Mouse (Mus musculus): Measurements from ENCODE around the gene Fam117b. TPM values are rescaled to one million over a fixed set of nuclear protein-coding genes. Genes with fewer than 3 reads are reported as not detected.

The Fam117b gene
- 7.6 TPM in 2 replicates for polyA plus RNA-seq (2016; fragmentation: Nextera tagmentation; extraction: Ambion mirVana)

GRCm38 (mm10) chr1:59912413-59913157 is at the start of gene Fam117b:
TSS of gene Fam117b (plus strand) at chr1:59913006.
- under 1% methylated on average over 66 of the region's 72 CpGs for WGBS (ENCODE audit: insufficient replicate concordance)

GRCm38 (mm10) chr1:59868041-59868440 is 44.8 kb upstream of the Fam117b start:
- Histone ChIP-seq H3K9ac (no peak overlapping the region), H3K36me3 (peaks cover 32% of the 10 kb centered on the region), H3K9me3 (replicated peaks) (no peaks in the 10 kb centered on the region), H3K4me1 (no peaks in the 10 kb centered on the region), H3K4me2 (no peak overlapping the region), H3K27me3 (replicated peaks) (no peaks in the 10 kb centered on the region), H3K4me3 (no peak overlapping the region), H3K27ac (no peak overlapping the region)
- 76% methylated on average over 5 of the region's 5 CpGs for WGBS (ENCODE audit: insufficient replicate concordance)
- ATAC-seq, result no peak

More at GRCm38 (mm10) chr1:59912413-59913157, at the start of gene Fam117b:
- Histone ChIP-seq H3K9me3 (replicated peaks) (no peaks in the 10 kb centered on the region), H3K27me3 (replicated peaks) (no peaks in the 10 kb centered on the region), H3K4me1 (peaks cover 41% of the 10 kb centered on the region), H3K4me3 (peak within 1 kb of the TSS; percentile 99), H3K4me2 (peak within 1 kb of the TSS; percentile 99), H3K9ac (peak within 1 kb of the TSS; percentile 95), H3K36me3 (no peaks in the 10 kb centered on the region), H3K27ac (peak within 1 kb of the TSS; percentile 95)
- ATAC-seq, result peak; percentile 93

GRCm38 (mm10) chr1:59874023-59874422 is 38.8 kb upstream of the Fam117b start:
- no peak overlapping the region for H3K4me3 ChIP-seq
- no peak for ATAC-seq
- no peaks in the 10 kb centered on the region for H3K9me3 ChIP-seq (replicated peaks)
- WGBS (ENCODE audit: insufficient replicate concordance), result 82% methylated on average over 3 of the region's 3 CpGs
- no peak overlapping the region for H3K27ac ChIP-seq
- H3K4me1 ChIP-seq, result no peaks in the 10 kb centered on the region
- peaks cover 6% of the 10 kb centered on the region; the same call in 1 of the 2 replicates for H3K36me3 ChIP-seq
- no peaks in the 10 kb centered on the region for H3K27me3 ChIP-seq (replicated peaks)
- no peak overlapping the region for H3K4me2 ChIP-seq
- no peak overlapping the region for H3K9ac ChIP-seq

GRCm38 (mm10) chr1:59878098-59878497 is 34.7 kb upstream of the Fam117b start:
- H3K27me3 ChIP-seq (replicated peaks), result no peaks in the 10 kb centered on the region
- no peak overlapping the region for H3K4me3 ChIP-seq
- H3K36me3 ChIP-seq, result no peaks in the 10 kb centered on the region
- no peaks in the 10 kb centered on the region for H3K4me1 ChIP-seq
- H3K4me2 ChIP-seq, result no peak overlapping the region
- no peak overlapping the region for H3K9ac ChIP-seq
- H3K27ac ChIP-seq, result no peak overlapping the region
- no peaks in the 10 kb centered on the region for H3K9me3 ChIP-seq (replicated peaks)
- 71% methylated on average over 7 of the region's 7 CpGs for WGBS (ENCODE audit: insufficient replicate concordance)
- ATAC-seq, result no peak

GRCm38 (mm10) chr1:59883349-59884134 is 29.3 kb upstream of the Fam117b start:
- no peak overlapping the region for H3K27ac ChIP-seq
- no peak overlapping the region for H3K9ac ChIP-seq
- WGBS (ENCODE audit: insufficient replicate concordance), result 34% methylated on average over 3 of the region's 3 CpGs
- no peaks in the 10 kb centered on the region for H3K27me3 ChIP-seq (replicated peaks)
- no peak for ATAC-seq
- H3K4me3 ChIP-seq, result no peak overlapping the region
- no peaks in the 10 kb centered on the region for H3K36me3 ChIP-seq
- no peaks in the 10 kb centered on the region for H3K4me1 ChIP-seq
- no peak overlapping the region for H3K4me2 ChIP-seq
- no peaks in the 10 kb centered on the region for H3K9me3 ChIP-seq (replicated peaks)

- H3K4me1 ChIP-seq, result no peaks in the 10 kb centered on the region
- H3K27me3 ChIP-seq (replicated peaks), result no peaks in the 10 kb centered on the region
- 70% methylated on average over 4 of the region's 4 CpGs for WGBS (ENCODE audit: insufficient replicate concordance)
- H3K4me3 ChIP-seq, result no peak overlapping the region
- no peak for ATAC-seq
- no peaks in the 10 kb centered on the region for H3K36me3 ChIP-seq
- H3K4me2 ChIP-seq, result no peak overlapping the region
- H3K9ac ChIP-seq, result no peak overlapping the region
- no peak overlapping the region for H3K27ac ChIP-seq
- H3K9me3 ChIP-seq (replicated peaks), result no peaks in the 10 kb centered on the region
These were observed 25.9 kb upstream of the Fam117b start for GRCm38 (mm10) chr1:59886899-59887298.

GRCm38 (mm10) chr1:59888018-59888417 is 24.8 kb upstream of the Fam117b start:
- H3K4me2 ChIP-seq, result no peak overlapping the region
- H3K4me1 ChIP-seq, result peaks cover 5% of the 10 kb centered on the region
- no peak overlapping the region for H3K4me3 ChIP-seq
- H3K9ac ChIP-seq, result no peak overlapping the region
- ATAC-seq, result no peak
- H3K27me3 ChIP-seq (replicated peaks), result no peaks in the 10 kb centered on the region
- no peak overlapping the region for H3K27ac ChIP-seq
- no peaks in the 10 kb centered on the region for H3K9me3 ChIP-seq (replicated peaks)
- H3K36me3 ChIP-seq, result no peaks in the 10 kb centered on the region

GRCm38 (mm10) chr1:59891185-59891584 is 21.6 kb upstream of the Fam117b start:
- H3K9me3 ChIP-seq (replicated peaks), result no peaks in the 10 kb centered on the region
- no peak for ATAC-seq
- no peaks in the 10 kb centered on the region for H3K36me3 ChIP-seq
- H3K9ac ChIP-seq, result no peak overlapping the region
- no peak overlapping the region for H3K4me2 ChIP-seq
- WGBS (ENCODE audit: insufficient replicate concordance), result 69% methylated on average over 4 of the region's 4 CpGs
- H3K27me3 ChIP-seq (replicated peaks), result no peaks in the 10 kb centered on the region
- peaks cover 37% of the 10 kb centered on the region for H3K4me1 ChIP-seq
- H3K4me3 ChIP-seq, result no peak overlapping the region
- H3K27ac ChIP-seq, result no peak overlapping the region

- 71% methylated on average over 8 of the region's 8 CpGs for WGBS (ENCODE audit: insufficient replicate concordance)
- peaks cover 53% of the 10 kb centered on the region for H3K4me1 ChIP-seq
- H3K9me3 ChIP-seq (replicated peaks), result no peaks in the 10 kb centered on the region
- H3K36me3 ChIP-seq, result no peaks in the 10 kb centered on the region
- no peak overlapping the region for H3K4me2 ChIP-seq
- H3K27me3 ChIP-seq (replicated peaks), result no peaks in the 10 kb centered on the region
- no peak overlapping the region for H3K4me3 ChIP-seq
- H3K9ac ChIP-seq, result no peak overlapping the region
- H3K27ac ChIP-seq, result no peak overlapping the region
- no peak for ATAC-seq
These were observed 20.0 kb upstream of the Fam117b start for GRCm38 (mm10) chr1:59892777-59893176.

- Histone ChIP-seq H3K27ac (peak overlapping the region; percentile 86), H3K36me3 (no peaks in the 10 kb centered on the region), H3K4me3 (no peak overlapping the region), H3K4me1 (peaks cover 65% of the 10 kb centered on the region), H3K9me3 (replicated peaks) (no peaks in the 10 kb centered on the region), H3K27me3 (replicated peaks) (no peaks in the 10 kb centered on the region), H3K9ac (peak overlapping the region; percentile 47), H3K4me2 (peak overlapping the region; percentile 55)
- peak; percentile 85 for ATAC-seq
- 14% methylated on average over 4 of the region's 4 CpGs for WGBS (ENCODE audit: insufficient replicate concordance)
These were observed 18.8 kb upstream of the Fam117b start for GRCm38 (mm10) chr1:59894025-59894424.

GRCm38 (mm10) chr1:59895456-59895855 is 17.4 kb upstream of the Fam117b start:
- Histone ChIP-seq H3K4me3 (no peak overlapping the region), H3K4me1 (peaks cover 80% of the 10 kb centered on the region), H3K27me3 (replicated peaks) (no peaks in the 10 kb centered on the region), H3K4me2 (no peak overlapping the region), H3K9ac (no peak overlapping the region), H3K36me3 (no peaks in the 10 kb centered on the region), H3K9me3 (replicated peaks) (no peaks in the 10 kb centered on the region), H3K27ac (no peak overlapping the region)
- no peak for ATAC-seq
- WGBS (ENCODE audit: insufficient replicate concordance), result 69% methylated on average over 4 of the region's 4 CpGs

GRCm38 (mm10) chr1:59897147-59897798 is 15.5 kb upstream of the Fam117b start:
- no peak overlapping the region for H3K27ac ChIP-seq
- 62% methylated on average over 5 of the region's 5 CpGs for WGBS (ENCODE audit: insufficient replicate concordance)
- no peak overlapping the region for H3K9ac ChIP-seq
- ATAC-seq, result no peak
- peaks cover 98% of the 10 kb centered on the region for H3K4me1 ChIP-seq
- no peak overlapping the region for H3K4me2 ChIP-seq
- H3K9me3 ChIP-seq (replicated peaks), result no peaks in the 10 kb centered on the region
- H3K27me3 ChIP-seq (replicated peaks), result no peaks in the 10 kb centered on the region
- no peaks in the 10 kb centered on the region for H3K36me3 ChIP-seq
- no peak overlapping the region for H3K4me3 ChIP-seq

Measured in liver, embryonic 12.5 days (tissue).